Mouse (Mus musculus): Measurements from ENCODE around the gene Kif18b. TPM values are rescaled to one million over a fixed set of nuclear protein-coding genes. Genes with fewer than 3 reads are reported as not detected.

Kif18b gene
- polyA plus RNA-seq, 1 experiment = 9.2 TPM

GRCm38 (mm10) chr11:102941236-102941635, 16.3 kb upstream of the Kif18b start:
- 60% methylated on average over 6 of the region's 6 CpGs for WGBS
- DNase-seq (ENCODE audit: low read depth, low spot score) = no peak

- 22% methylated on average over 13 of the region's 13 CpGs for WGBS
- DNase-seq (ENCODE audit: low read depth, low spot score) = no peak
Observed at GRCm38 (mm10) chr11:102939024-102939675, 14.2 kb upstream of the Kif18b start.

- DNase-seq (ENCODE audit: low read depth, low spot score) = no peak
- WGBS = 67% methylated on average over 3 of the region's 3 CpGs
Observed at GRCm38 (mm10) chr11:102937529-102938182, 12.7 kb upstream of the Kif18b start.

- WGBS = 34% methylated on average over 4 of the region's 4 CpGs
- no peak for DNase-seq (ENCODE audit: low read depth, low spot score)
Observed at GRCm38 (mm10) chr11:102936272-102936671, 11.3 kb upstream of the Kif18b start.

GRCm38 (mm10) chr11:102930672-102931071, 5.7 kb upstream of the Kif18b start:
- WGBS = 85% methylated on average over 10 of the region's 10 CpGs
- DNase-seq (ENCODE audit: low read depth, low spot score) = no peak

- 4% methylated on average over 10 of the region's 10 CpGs for WGBS
- DNase-seq (ENCODE audit: low read depth, low spot score) = peak; percentile 27
Observed at GRCm38 (mm10) chr11:102925351-102925717, 410 bp upstream of the Kif18b start.

- WGBS = 77% methylated on average over 6 of the region's 6 CpGs
- DNase-seq (ENCODE audit: low read depth, low spot score) = no peak
Observed at GRCm38 (mm10) chr11:102921491-102921890, 3.4 kb downstream of the Kif18b start.

GRCm38 (mm10) chr11:102918077-102918476, 6.8 kb downstream of the Kif18b start:
- DNase-seq (ENCODE audit: low read depth, low spot score) = no peak
- 87% methylated on average over 4 of the region's 4 CpGs for WGBS

- no peak for DNase-seq (ENCODE audit: low read depth, low spot score)
- 79% methylated on average over 9 of the region's 9 CpGs for WGBS
Observed at GRCm38 (mm10) chr11:102915380-102915779, 9.5 kb downstream of the Kif18b start.

- WGBS = 81% methylated on average over 7 of the region's 7 CpGs
- no peak for DNase-seq (ENCODE audit: low read depth, low spot score)
Observed at GRCm38 (mm10) chr11:102911376-102911775, 13.5 kb downstream of the Kif18b start.

- no peak for DNase-seq (ENCODE audit: low read depth, low spot score)
- WGBS = 58% methylated on average over 7 of the region's 7 CpGs
Observed at GRCm38 (mm10) chr11:102903654-102904053, 21.3 kb downstream of the Kif18b start.

- WGBS = 81% methylated on average over 5 of the region's 5 CpGs
- no peak for DNase-seq (ENCODE audit: low read depth, low spot score)
Observed at GRCm38 (mm10) chr11:102902107-102902506, 22.8 kb downstream of the Kif18b start.

GRCm38 (mm10) chr11:102901199-102901598, 23.7 kb downstream of the Kif18b start:
- WGBS = 43% methylated on average over 4 of the region's 4 CpGs
- DNase-seq (ENCODE audit: low read depth, low spot score) = no peak

- peak; percentile 59 for DNase-seq (ENCODE audit: low read depth, low spot score)
- WGBS = 4% methylated on average over 7 of the region's 7 CpGs
Observed at GRCm38 (mm10) chr11:102900763-102901162, 24.2 kb downstream of the Kif18b start, which contains the start of gene Gfap. TSS of gene Gfap (minus strand) at chr11:102900912.

- WGBS = 77% methylated on average over 9 of the region's 9 CpGs
- no peak for DNase-seq (ENCODE audit: low read depth, low spot score)
Observed at GRCm38 (mm10) chr11:102898408-102898807, 26.5 kb downstream of the Kif18b start.

- WGBS = 78% methylated on average over 20 of the region's 20 CpGs
- DNase-seq (ENCODE audit: low read depth, low spot score) = no peak
Observed at GRCm38 (mm10) chr11:102896641-102897040, 28.3 kb downstream of the Kif18b start.

- whole genome bisulfite sequencing = 78% methylated on average over 9 of the region's 9 CpGs
- DNase-seq (ENCODE audit: low read depth, low spot score) = no peak
Observed at GRCm38 (mm10) chr11:102895779-102896178, 29.1 kb downstream of the Kif18b start.

- WGBS = 94% methylated on average over 4 of the region's 4 CpGs
- DNase-seq (ENCODE audit: low read depth, low spot score) = no peak
Observed at GRCm38 (mm10) chr11:102894716-102895115, 30.2 kb downstream of the Kif18b start.

GRCm38 (mm10) chr11:102893015-102893651, 31.8 kb downstream of the Kif18b start:
- 4% methylated on average over 43 of the region's 43 CpGs for WGBS
- peak; percentile 58 for DNase-seq (ENCODE audit: low read depth, low spot score)

- DNase-seq (ENCODE audit: low read depth, low spot score) = no peak
- 72% methylated on average over 5 of the region's 5 CpGs for WGBS
Observed at GRCm38 (mm10) chr11:102890096-102890495, 34.8 kb downstream of the Kif18b start.

GRCm38 (mm10) chr11:102888135-102888534, 36.8 kb downstream of the Kif18b start:
- DNase-seq (ENCODE audit: low read depth, low spot score) = no peak
- WGBS = 39% methylated on average over 3 of the region's 3 CpGs

Data from large intestine, adult 2 months (tissue).